Mouse (Mus musculus): ENCODE results near the gene Itpr3.
A peak's percentile ranks its signal among the peaks of the same experiment; 100 is the strongest.

Itpr3 gene

GRCm38 (mm10) chr17:27038335-27039050 lies 18.6 kb upstream of the Itpr3 start:
- peak; percentile 97 for DNase-seq (ENCODE audit: low read depth)

GRCm38 (mm10) chr17:27039432-27040102 lies 17.5 kb upstream of the Itpr3 start:
- DNase-seq (ENCODE audit: low read depth), result peak; percentile 69

DNA sequence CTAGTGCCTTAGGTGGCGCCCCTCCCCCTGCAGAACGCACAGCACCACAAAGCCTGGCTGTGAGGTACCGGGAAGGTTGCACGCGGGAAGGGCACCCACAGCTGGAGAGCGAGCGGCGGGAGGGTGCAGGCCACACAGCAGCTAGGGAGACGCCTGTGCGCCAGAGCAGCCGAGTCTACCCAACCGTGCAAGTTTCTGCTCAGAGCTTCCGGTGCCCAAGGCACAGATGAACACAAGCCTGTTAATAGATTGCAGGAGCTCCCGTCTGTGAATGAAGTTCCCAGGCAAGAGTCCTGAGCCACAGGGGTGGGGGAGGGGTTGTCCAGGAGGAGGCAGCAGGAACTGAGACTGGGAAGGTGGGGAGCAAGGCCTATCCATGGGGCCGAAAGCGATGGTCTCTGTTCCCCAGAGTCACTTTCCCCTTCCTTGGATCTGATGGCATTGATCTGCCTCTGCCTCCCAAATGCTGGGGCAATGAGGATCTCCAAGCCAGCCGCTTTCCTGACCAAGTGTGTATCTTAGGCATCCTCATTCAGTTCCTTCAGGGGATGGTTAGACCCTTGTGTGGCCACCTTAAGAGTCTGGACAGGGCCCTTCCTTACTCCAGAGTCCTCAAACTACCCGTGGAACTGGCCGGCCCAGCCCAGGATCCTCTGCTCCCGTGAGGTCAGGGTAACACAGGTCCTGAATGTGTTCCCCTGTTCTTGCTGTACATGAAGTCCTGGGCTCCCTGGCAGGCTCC lies 16.6 kb upstream of the Itpr3 start:
- peak; percentile 58 for DNase-seq (ENCODE audit: low read depth)

- DNase-seq (ENCODE audit: low read depth), result peak; percentile 92
Observed at GRCm38 (mm10) chr17:27041046-27041786, 15.9 kb upstream of the Itpr3 start.

DNA sequence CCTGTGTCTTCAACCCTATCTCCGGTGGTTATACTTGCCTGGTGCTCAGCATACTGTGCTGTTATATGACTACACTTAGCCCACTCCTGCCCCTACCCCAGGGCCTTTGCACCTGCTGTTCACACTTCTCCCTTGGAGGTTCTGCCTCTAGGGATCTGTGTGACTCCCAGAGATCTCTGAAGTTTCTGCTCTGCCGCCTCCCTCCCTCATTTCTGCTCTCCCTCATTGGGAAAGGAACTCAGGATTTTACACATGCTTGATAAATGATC lies 15.4 kb upstream of the Itpr3 start:
- DNase-seq (ENCODE audit: low read depth), result no peak

DNA sequence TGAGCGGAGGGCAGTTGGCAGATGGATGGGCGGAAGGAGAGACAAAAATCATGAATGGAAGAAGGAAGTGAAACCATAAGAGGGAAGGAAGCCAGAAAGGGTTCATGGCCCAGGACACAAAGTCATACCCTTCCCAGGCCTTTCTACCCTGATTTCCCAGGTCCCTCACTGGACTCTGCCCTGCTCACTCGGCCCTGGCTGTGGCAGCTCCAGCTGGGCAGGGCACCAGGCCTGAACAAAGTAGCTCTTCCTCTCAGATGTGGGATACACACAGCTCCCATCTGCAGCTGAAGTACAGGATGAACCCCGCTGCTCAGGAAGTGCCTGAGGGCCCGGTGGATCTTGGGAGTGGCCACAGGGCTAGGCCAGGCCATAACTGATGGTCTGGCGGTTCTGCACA lies 14.3 kb upstream of the Itpr3 start:
- peak; percentile 33 for DNase-seq (ENCODE audit: low read depth)

DNA sequence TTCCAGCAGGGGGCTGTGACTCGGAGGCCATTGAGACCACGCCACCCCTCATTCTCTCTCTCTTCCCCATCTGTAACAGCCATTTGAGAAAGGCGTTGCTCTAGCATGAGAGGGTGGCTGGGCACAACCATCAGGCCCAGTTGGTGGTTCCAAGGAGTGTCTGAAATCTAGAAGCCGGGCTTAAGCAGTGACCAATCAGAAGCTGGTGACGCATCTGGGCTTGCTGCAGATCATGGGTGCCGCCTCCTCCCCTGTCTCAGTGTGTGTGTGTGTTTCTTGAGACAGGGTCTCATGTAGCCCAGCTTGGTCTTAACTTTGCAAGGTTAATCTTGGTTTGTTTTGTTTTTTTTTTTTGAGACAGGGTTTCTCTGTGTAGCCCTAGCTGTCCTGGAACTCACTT lies 11.9 kb upstream of the Itpr3 start:
- no peak for DNase-seq (ENCODE audit: low read depth)

GRCm38 (mm10) chr17:27047762-27048444 lies 9.2 kb upstream of the Itpr3 start:
- peak; percentile 50 for DNase-seq (ENCODE audit: low read depth)

GRCm38 (mm10) chr17:27048445-27049239 lies 8.5 kb upstream of the Itpr3 start:
- DNase-seq (ENCODE audit: low read depth), result peak; percentile 23

GRCm38 (mm10) chr17:27050853-27051252 lies 6.3 kb upstream of the Itpr3 start:
- peak; percentile 20 for DNase-seq (ENCODE audit: low read depth)

GRCm38 (mm10) chr17:27051514-27051913 lies 5.6 kb upstream of the Itpr3 start:
- DNase-seq (ENCODE audit: low read depth), result peak; percentile 90

GRCm38 (mm10) chr17:27056170-27056569 lies 934 bp upstream of the Itpr3 start:
- peak; percentile 92 for DNase-seq (ENCODE audit: low read depth)

- peak; percentile 22 for DNase-seq (ENCODE audit: low read depth)
Observed at GRCm38 (mm10) chr17:27057517-27058055, 482 bp downstream of the Itpr3 start.

DNA sequence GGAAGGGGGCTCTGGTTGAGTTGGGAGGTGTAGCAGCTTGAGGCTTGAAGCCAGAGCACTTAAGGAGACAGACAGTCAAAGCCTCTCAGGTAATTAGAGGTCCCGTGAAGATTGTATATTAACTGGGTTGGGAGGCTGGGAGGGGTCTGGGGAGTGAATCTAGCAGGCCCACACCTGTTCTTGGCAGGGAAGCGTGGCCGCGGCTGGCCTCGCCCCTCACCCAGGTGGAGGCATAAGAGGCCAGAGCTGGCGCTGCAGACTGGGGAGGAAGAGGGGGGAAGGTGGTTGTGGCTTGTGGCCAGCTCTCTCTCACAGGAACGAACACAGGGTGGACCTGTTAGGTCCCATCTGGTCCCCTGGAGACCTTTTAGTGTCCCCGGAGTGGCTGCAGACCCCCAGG lies 3.6 kb downstream of the Itpr3 start:
- no peak for DNase-seq (ENCODE audit: low read depth)

- no peak for DNase-seq (ENCODE audit: low read depth)
Observed at GRCm38 (mm10) chr17:27061727-27062126, 4.6 kb downstream of the Itpr3 start.

- no peak for DNase-seq (ENCODE audit: low read depth)
Observed at GRCm38 (mm10) chr17:27062684-27063083, 5.6 kb downstream of the Itpr3 start.

DNA sequence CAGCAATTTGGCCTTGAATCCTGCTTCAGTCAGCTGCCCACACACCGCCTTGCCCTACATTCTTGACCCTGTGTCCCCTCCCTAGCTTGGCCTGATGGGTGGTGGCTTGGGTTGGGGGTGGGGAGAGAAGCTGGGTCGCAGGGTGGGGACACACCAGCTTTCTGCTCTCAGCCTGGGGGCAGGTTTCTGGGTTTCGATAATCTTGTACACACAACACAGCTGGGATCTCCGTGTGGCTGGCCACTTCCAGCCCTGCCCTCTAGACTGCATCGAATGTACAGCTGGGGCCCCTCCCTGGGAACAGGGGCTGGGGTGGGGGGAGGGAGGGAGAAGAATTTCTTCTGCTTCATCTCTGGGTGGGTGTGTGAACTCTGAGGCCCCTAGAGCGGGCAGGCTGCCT lies 6.6 kb downstream of the Itpr3 start:
- no peak for DNase-seq (ENCODE audit: low read depth)

DNA sequence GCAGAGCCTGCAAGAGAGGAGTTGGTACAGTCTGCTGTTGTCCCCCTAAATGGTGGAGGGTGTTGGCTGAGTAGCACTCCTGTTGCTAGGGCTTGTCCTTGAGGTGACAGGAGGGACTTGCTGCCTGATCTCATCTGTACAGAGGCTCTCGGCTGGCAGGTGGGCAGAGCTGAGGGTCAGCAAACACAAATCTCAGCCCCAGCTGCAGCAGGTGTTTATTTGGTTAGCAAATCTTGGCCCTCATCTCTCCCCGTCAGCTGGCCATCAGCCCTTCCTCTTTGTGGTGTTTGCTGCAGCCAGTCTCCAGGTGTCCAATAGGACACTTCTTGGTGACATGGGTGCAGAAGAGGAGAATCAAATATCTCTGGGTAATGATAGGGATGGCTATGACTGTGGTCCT lies 7.1 kb downstream of the Itpr3 start:
- DNase-seq (ENCODE audit: low read depth), result no peak

- no peak for DNase-seq (ENCODE audit: low read depth)
Observed at GRCm38 (mm10) chr17:27066065-27066464, 9.0 kb downstream of the Itpr3 start.

DNA sequence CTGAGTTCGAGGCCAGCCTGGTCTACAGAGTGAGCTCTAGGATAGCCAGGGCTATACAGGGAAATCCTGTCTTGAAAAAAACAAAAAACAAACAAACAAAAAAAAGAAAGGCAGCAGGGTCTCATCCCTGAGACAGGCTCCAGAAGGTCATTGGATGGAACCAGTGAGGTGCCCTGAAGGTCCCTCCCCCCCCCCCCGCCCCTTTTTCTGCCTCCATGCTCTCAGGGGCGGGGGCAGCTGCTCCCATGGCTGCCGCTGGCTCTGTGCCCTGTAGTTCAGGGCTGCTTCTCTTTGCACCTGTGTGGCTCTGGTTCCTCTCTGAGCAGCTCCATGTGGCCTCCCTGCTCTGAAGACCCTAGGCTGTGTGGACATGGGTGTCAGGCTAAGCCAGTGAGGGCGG lies 12.0 kb downstream of the Itpr3 start:
- DNase-seq (ENCODE audit: low read depth), result no peak

GRCm38 (mm10) chr17:27070913-27071312 lies 13.8 kb downstream of the Itpr3 start:
- no peak for DNase-seq (ENCODE audit: low read depth)
